Mouse (Mus musculus): Measurements from ENCODE around the gene Aars2. TPM values are rescaled to one million over a fixed set of nuclear protein-coding genes. Genes with fewer than 3 reads are reported as not detected.
A peak's percentile ranks its signal among the peaks of the same experiment; 100 is the strongest.

The Aars2 gene
- polyA plus RNA-seq, 1 experiment = not detected

GRCm38 (mm10) chr17:45544001-45544872, 37.6 kb downstream of the Aars2 start:
- 24% methylated on average over 24 of the region's 24 CpGs for WGBS
- no peak overlapping the region for H3K27ac ChIP-seq (ENCODE audit: insufficient read depth, low read depth, low read length)
- H3K4me1 ChIP-seq (ENCODE audit: control insufficient read depth, insufficient read depth, low read length) = peaks cover 52% of the 10 kb centered on the region
- no peak overlapping the region for H3K4me3 ChIP-seq (ENCODE audit: insufficient read depth, low read depth, low read length)
- TF ChIP-seq POLR2A (IDR thresholded peaks at IDR 0.05; ENCODE audit: insufficient read depth, low read depth, low read length) = no peak
- no peak for TF ChIP-seq CTCF (IDR thresholded peaks at IDR 0.05; ENCODE audit: insufficient read depth, low read depth, low read length)

GRCm38 (mm10) chr17:45544873-45545277, 38.2 kb downstream of the Aars2 start:
- 44% methylated on average over 46 of the region's 46 CpGs for WGBS
- TF ChIP-seq CTCF (IDR thresholded peaks at IDR 0.05; ENCODE audit: insufficient read depth, low read depth, low read length) (no peak), POLR2A (IDR thresholded peaks at IDR 0.05; ENCODE audit: insufficient read depth, low read depth, low read length) (no peak)
- H3K4me3 ChIP-seq (ENCODE audit: insufficient read depth, low read depth, low read length) = no peak overlapping the region
- H3K4me1 ChIP-seq (ENCODE audit: control insufficient read depth, insufficient read depth, low read length) = peaks cover 55% of the 10 kb centered on the region
- no peak overlapping the region for H3K27ac ChIP-seq (ENCODE audit: insufficient read depth, low read depth, low read length)

- Histone ChIP-seq H3K4me3 (ENCODE audit: insufficient read depth, low read depth, low read length) (no peak overlapping the region), H3K27ac (ENCODE audit: insufficient read depth, low read depth, low read length) (no peak overlapping the region), H3K4me1 (ENCODE audit: control insufficient read depth, insufficient read depth, low read length) (peaks cover 60% of the 10 kb centered on the region)
- TF ChIP-seq POLR2A (IDR thresholded peaks at IDR 0.05; ENCODE audit: insufficient read depth, low read depth, low read length) (no peak), CTCF (IDR thresholded peaks at IDR 0.05; ENCODE audit: insufficient read depth, low read depth, low read length) (no peak)
- WGBS = 58% methylated on average over 74 of the region's 74 CpGs
Observed at GRCm38 (mm10) chr17:45545278-45545961, 38.8 kb downstream of the Aars2 start.

- no peak overlapping the region for H3K27ac ChIP-seq (ENCODE audit: insufficient read depth, low read depth, low read length)
- TF ChIP-seq POLR2A (IDR thresholded peaks at IDR 0.05; ENCODE audit: insufficient read depth, low read depth, low read length) = no peak
- peaks cover 58% of the 10 kb centered on the region for H3K4me1 ChIP-seq (ENCODE audit: control insufficient read depth, insufficient read depth, low read length)
- 78% methylated on average over 16 of the region's 16 CpGs for WGBS
- no peak overlapping the region for H3K4me3 ChIP-seq (ENCODE audit: insufficient read depth, low read depth, low read length)
Observed at GRCm38 (mm10) chr17:45546941-45547340, 40.3 kb downstream of the Aars2 start.

GRCm38 (mm10) chr17:45547461-45548190, 41.0 kb downstream of the Aars2 start:
- Histone ChIP-seq H3K27ac (ENCODE audit: insufficient read depth, low read depth, low read length) (no peak overlapping the region), H3K4me1 (ENCODE audit: control insufficient read depth, insufficient read depth, low read length) (peaks cover 54% of the 10 kb centered on the region), H3K4me3 (ENCODE audit: insufficient read depth, low read depth, low read length) (no peak overlapping the region)
- TF ChIP-seq CTCF (IDR thresholded peaks at IDR 0.05; ENCODE audit: insufficient read depth, low read depth, low read length) = no peak
- TF ChIP-seq POLR2A (IDR thresholded peaks at IDR 0.05; ENCODE audit: insufficient read depth, low read depth, low read length) = no peak
- 88% methylated on average over 5 of the region's 5 CpGs for WGBS

- WGBS = 2% methylated on average over 65 of the region's 68 CpGs
- no peak overlapping the region; the same call in 1 of the 2 replicates for H3K27ac ChIP-seq (ENCODE audit: insufficient read depth, low read depth, low read length)
Observed at GRCm38 (mm10) chr17:45548541-45549512, 42.2 kb downstream of the Aars2 start.

GRCm38 (mm10) chr17:45549617-45550181, 43.1 kb downstream of the Aars2 start, which contains the start of gene Tmem151b:
TSS of gene Tmem151b (minus strand) at chr17:45549677.
- Histone ChIP-seq H3K27ac (ENCODE audit: insufficient read depth, low read depth, low read length) (peak within 1 kb of the TSS; percentile 32), H3K4me3 (ENCODE audit: insufficient read depth, low read depth, low read length) (peak within 1 kb of the TSS; percentile 76), H3K4me1 (ENCODE audit: control insufficient read depth, insufficient read depth, low read length) (peaks cover 33% of the 10 kb centered on the region)
- under 1% methylated on average over 12 of the region's 29 CpGs for WGBS
- TF ChIP-seq POLR2A (IDR thresholded peaks at IDR 0.05; ENCODE audit: insufficient read depth, low read depth, low read length) (no peak), CTCF (IDR thresholded peaks at IDR 0.05; ENCODE audit: insufficient read depth, low read depth, low read length) (no peak)

More at GRCm38 (mm10) chr17:45548541-45549512, 42.2 kb downstream of the Aars2 start:
- no peak for TF ChIP-seq CTCF (IDR thresholded peaks at IDR 0.05; ENCODE audit: insufficient read depth, low read depth, low read length)
- peaks cover 42% of the 10 kb centered on the region for H3K4me1 ChIP-seq (ENCODE audit: control insufficient read depth, insufficient read depth, low read length)
- peak overlapping the region; percentile 76 for H3K4me3 ChIP-seq (ENCODE audit: insufficient read depth, low read depth, low read length)

- Histone ChIP-seq H3K4me1 (ENCODE audit: control insufficient read depth, insufficient read depth, low read length) (peaks cover 30% of the 10 kb centered on the region), H3K27ac (ENCODE audit: insufficient read depth, low read depth, low read length) (no peak overlapping the region), H3K4me3 (ENCODE audit: insufficient read depth, low read depth, low read length) (no peak overlapping the region)
- TF ChIP-seq CTCF (IDR thresholded peaks at IDR 0.05; ENCODE audit: insufficient read depth, low read depth, low read length) (no peak), POLR2A (IDR thresholded peaks at IDR 0.05; ENCODE audit: insufficient read depth, low read depth, low read length) (no peak)
- WGBS = 21% methylated on average over 5 of the region's 5 CpGs
Observed at GRCm38 (mm10) chr17:45550253-45550652, 43.6 kb downstream of the Aars2 start.
